Mouse (Mus musculus) liver, embryonic 16.5 days (tissue): ENCODE data around the gene Ptprn2. TPM values are rescaled to one million over a fixed set of nuclear protein-coding genes. Genes with fewer than 3 reads are reported as not detected.
"Not testable (repeated sequence)": the region's sequence is repeated elsewhere in the genome, so short reads cannot be mapped to it uniquely, and the experiment has no call there.

Experiments used
- ATAC-seq: fragments of 200-750 bp; cut with Nextera tagmentation; 2 replicates; pipeline ENCODE4 v1.8.0; 2017; ENCODE audit warnings: low read depth, mild to moderate bottlenecking, moderate number of reproducible peaks, moderate library complexity
- H3K27ac ChIP-seq: fragments of 300-500 bp; sonication (generic); 2 replicates; pipeline ENCODE4 v1.5.1; 2014; ENCODE audit warnings: mild to moderate bottlenecking, low read length
- H3K27me3 ChIP-seq: fragments of 300-500 bp; sonication (generic); 2 replicates; pipeline ENCODE4 v1.6.1; 2014; ENCODE audit warnings: low read depth, low read length, mixed read lengths; ENCODE audit not compliant: control insufficient read depth, insufficient read depth
- H3K36me3 ChIP-seq: fragments of 300-500 bp; sonication (generic); 2 replicates; pipeline ENCODE4 v1.6.1; 2014; ENCODE audit warnings: mild to moderate bottlenecking; ENCODE audit not compliant: control insufficient read depth, insufficient read depth
- H3K4me1 ChIP-seq: fragments of 300-500 bp; sonication (generic); 2 replicates; pipeline ENCODE4 v1.6.1; 2014; ENCODE audit warnings: low read depth, low read length, mixed read lengths; ENCODE audit not compliant: control insufficient read depth
- H3K4me2 ChIP-seq: fragments of 300-500 bp; sonication (generic); 2 replicates; pipeline ENCODE4 v1.6.1; 2014; ENCODE audit warnings: low read depth, low read length, mixed read lengths
- H3K4me3 ChIP-seq: fragments of 300-500 bp; sonication (generic); 2 replicates; pipeline ENCODE4 v1.5.1; 2014; ENCODE audit warnings: low read depth, mild to moderate bottlenecking, low read length
- H3K9ac ChIP-seq: fragments of 300-500 bp; sonication (generic); 2 replicates; pipeline ENCODE4 v1.6.1; 2014; ENCODE audit warnings: low read depth, low read length
- H3K9me3 ChIP-seq: fragments of 300-500 bp; sonication (generic); replicated peaks from 2 replicates; pipeline ENCODE4 v1.6.1; 2016; ENCODE audit warnings: low read length; ENCODE audit not compliant: control insufficient read depth
- WGBS: fragments of 180-500 bp; shearing (Covaris S2); extraction: QIAGEN DNeasy Blood & Tissue Kit; methylation state at CpG from one replicate; pipeline ENCODE4 v1.1.7; 2014; ENCODE audit not compliant: insufficient replicate concordance; 5-methylcytosine and 5-hydroxymethylcytosine counted together
- polyA plus RNA-seq: library from polyadenylated mRNA; unstranded; fragments of >200 nt; fragmentation: Nextera tagmentation; extraction: Ambion mirVana; gene quantifications from 2 replicates; pipeline ENCODE4 v1.2.1, GENCODE M21; 2015

The Ptprn2 gene
- polyA plus RNA-seq, 1 experiment from 2014 or later = 0.07 TPM

- ATAC-seq = no peak
- WGBS = 56% methylated on average over 5 of the region's 5 CpGs
These were observed 88.6 kb downstream of the Ptprn2 start for GRCm38 (mm10) chr12:116574102-116574501.

DNA sequence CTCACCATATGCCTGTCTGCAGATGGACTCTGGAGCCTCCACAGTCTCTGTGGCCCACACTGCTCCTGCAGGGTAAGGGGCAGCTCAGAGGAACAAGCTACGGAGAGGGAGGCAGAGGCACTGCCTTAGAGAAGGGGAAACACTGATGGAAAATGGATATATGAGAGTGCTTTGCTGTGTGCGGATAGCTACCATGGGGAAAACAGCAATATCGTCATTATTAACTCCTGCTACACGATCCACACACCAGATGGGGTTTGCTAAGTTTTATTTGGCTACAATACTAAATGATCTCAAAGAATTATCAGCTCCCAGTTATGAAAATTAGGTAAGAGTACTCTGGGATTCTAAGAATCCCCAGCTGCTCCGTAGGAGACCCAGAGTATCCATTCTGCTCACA is 89.2 kb downstream of the Ptprn2 start:
- Histone ChIP-seq H3K27me3 (no peaks in the 10 kb centered on the region), H3K9me3 (no peaks in the 10 kb centered on the region), H3K4me2 (no peak overlapping the region), H3K4me3 (no peak overlapping the region), H3K9ac (no peak overlapping the region), H3K27ac (no peak overlapping the region), H3K36me3 (no peaks in the 10 kb centered on the region), H3K4me1 (no peaks in the 10 kb centered on the region)
- no peak for ATAC-seq
- WGBS = 58% methylated on average over 5 of the region's 5 CpGs

More at GRCm38 (mm10) chr12:116574102-116574501, 88.6 kb downstream of the Ptprn2 start:
- H3K9me3 ChIP-seq = no peaks in the 10 kb centered on the region
- no peak overlapping the region for H3K4me3 ChIP-seq
- no peaks in the 10 kb centered on the region for H3K36me3 ChIP-seq
- no peak overlapping the region for H3K9ac ChIP-seq
- H3K4me1 ChIP-seq = no peaks in the 10 kb centered on the region
- H3K27me3 ChIP-seq = no peaks in the 10 kb centered on the region
- H3K4me2 ChIP-seq = no peak overlapping the region
- no peak overlapping the region for H3K27ac ChIP-seq

DNA sequence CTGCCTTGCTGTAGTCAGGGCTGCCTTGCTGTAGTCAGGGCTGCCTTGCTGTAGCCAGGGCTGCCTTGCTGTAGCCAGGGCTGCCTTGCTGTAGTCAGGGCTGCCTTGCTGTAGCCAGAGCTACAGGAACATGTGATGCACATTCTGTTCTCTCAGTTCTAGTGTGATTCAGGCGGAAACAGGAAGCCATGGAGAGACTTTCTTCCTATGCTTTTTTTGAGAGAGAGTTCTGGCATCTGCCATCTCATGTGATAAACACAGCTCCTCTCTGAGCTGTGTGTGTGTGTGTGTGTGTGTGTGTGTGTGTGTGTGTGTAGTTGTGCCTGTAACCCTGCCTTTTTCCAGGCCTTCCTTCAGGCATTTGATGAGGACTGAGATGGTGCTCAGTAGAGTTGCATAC is 92.4 kb downstream of the Ptprn2 start:
- H3K4me2 ChIP-seq, H3K4me1 ChIP-seq, ATAC-seq, H3K36me3 ChIP-seq, H3K9me3 ChIP-seq, H3K9ac ChIP-seq, H3K4me3 ChIP-seq, H3K27ac ChIP-seq, H3K27me3 ChIP-seq: not testable (repeated sequence)
- WGBS = 21% methylated on average over 1 of the region's 1 CpGs

GRCm38 (mm10) chr12:116580827-116581544 is 95.5 kb downstream of the Ptprn2 start:
- H3K4me1 ChIP-seq = no peaks in the 10 kb centered on the region
- no peak overlapping the region for H3K4me2 ChIP-seq
- H3K27ac ChIP-seq = no peak overlapping the region
- 53% methylated on average over 8 of the region's 8 CpGs for WGBS
- no peaks in the 10 kb centered on the region for H3K36me3 ChIP-seq
- H3K9me3 ChIP-seq = no peaks in the 10 kb centered on the region
- no peak overlapping the region for H3K9ac ChIP-seq
- ATAC-seq = no peak
- no peaks in the 10 kb centered on the region for H3K27me3 ChIP-seq
- H3K4me3 ChIP-seq = no peak overlapping the region

- H3K36me3 ChIP-seq = no peaks in the 10 kb centered on the region
- H3K27ac ChIP-seq = no peak overlapping the region
- no peaks in the 10 kb centered on the region for H3K9me3 ChIP-seq
- no peaks in the 10 kb centered on the region for H3K4me1 ChIP-seq
- H3K9ac ChIP-seq = no peak overlapping the region
- no peak overlapping the region for H3K4me2 ChIP-seq
- H3K4me3 ChIP-seq = no peak overlapping the region
- ATAC-seq = no peak
- H3K27me3 ChIP-seq = no peaks in the 10 kb centered on the region
These were observed 96.3 kb downstream of the Ptprn2 start for GRCm38 (mm10) chr12:116581864-116582263.

DNA sequence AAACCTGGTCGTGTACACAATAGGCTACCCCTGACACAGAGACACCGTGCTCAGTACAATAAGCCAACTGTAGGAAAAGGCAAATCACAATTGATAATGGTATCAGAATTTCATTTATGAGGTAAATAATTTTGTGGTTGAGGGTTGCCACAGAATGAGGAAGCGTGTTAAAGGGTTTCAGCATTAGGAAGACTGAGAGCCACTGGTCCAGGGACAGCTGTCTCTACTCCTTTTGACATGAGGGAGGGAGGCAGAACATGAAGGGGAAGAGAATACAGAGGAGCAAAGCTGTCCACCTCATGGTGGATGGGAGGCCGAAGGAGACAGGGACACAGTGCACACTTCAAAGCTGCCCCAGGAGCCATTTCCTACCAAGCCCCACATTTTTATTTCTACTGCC is 97.3 kb downstream of the Ptprn2 start:
- Histone ChIP-seq H3K27me3 (no peaks in the 10 kb centered on the region), H3K4me3 (no peak overlapping the region), H3K9me3 (no peaks in the 10 kb centered on the region), H3K36me3 (no peaks in the 10 kb centered on the region), H3K4me1 (no peaks in the 10 kb centered on the region), H3K4me2 (no peak overlapping the region), H3K27ac (no peak overlapping the region), H3K9ac (no peak overlapping the region)
- WGBS = 40% methylated on average over 4 of the region's 4 CpGs
- ATAC-seq = no peak

DNA sequence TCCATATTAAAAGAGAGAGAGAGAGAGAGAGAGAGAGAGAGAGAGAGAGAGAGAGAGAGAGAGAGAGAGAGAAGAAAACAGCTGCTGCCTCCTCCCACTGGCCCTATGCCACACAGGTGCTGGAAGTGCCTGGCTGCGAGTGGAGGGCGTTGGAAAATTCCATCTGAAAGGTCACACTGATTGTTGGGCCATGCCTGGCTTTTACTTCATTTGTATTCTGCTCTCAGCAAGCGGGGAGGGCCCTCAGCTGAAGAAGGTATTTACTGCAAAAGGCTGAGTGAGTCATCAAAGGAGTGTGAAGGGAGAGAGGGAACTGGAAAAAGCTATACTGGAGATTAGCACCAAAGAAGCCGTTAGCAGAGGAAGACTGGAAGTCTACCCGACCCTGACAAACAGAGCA is 99.5 kb downstream of the Ptprn2 start:
- Histone ChIP-seq H3K27ac (no peak overlapping the region), H3K9ac (no peak overlapping the region), H3K27me3 (no peaks in the 10 kb centered on the region), H3K36me3 (no peaks in the 10 kb centered on the region), H3K4me2 (no peak overlapping the region), H3K4me1 (no peaks in the 10 kb centered on the region), H3K4me3 (no peak overlapping the region), H3K9me3 (no peaks in the 10 kb centered on the region)
- no peak for ATAC-seq
- WGBS = 22% methylated on average over 5 of the region's 5 CpGs

GRCm38 (mm10) chr12:116586167-116586566 is 100.6 kb downstream of the Ptprn2 start:
- Histone ChIP-seq H3K4me3 (no peak overlapping the region), H3K27me3 (no peaks in the 10 kb centered on the region), H3K9ac (no peak overlapping the region), H3K9me3 (no peaks in the 10 kb centered on the region), H3K4me2 (no peak overlapping the region), H3K36me3 (no peaks in the 10 kb centered on the region), H3K4me1 (no peaks in the 10 kb centered on the region), H3K27ac (no peak overlapping the region)
- 58% methylated on average over 2 of the region's 2 CpGs for WGBS
- ATAC-seq = no peak

DNA sequence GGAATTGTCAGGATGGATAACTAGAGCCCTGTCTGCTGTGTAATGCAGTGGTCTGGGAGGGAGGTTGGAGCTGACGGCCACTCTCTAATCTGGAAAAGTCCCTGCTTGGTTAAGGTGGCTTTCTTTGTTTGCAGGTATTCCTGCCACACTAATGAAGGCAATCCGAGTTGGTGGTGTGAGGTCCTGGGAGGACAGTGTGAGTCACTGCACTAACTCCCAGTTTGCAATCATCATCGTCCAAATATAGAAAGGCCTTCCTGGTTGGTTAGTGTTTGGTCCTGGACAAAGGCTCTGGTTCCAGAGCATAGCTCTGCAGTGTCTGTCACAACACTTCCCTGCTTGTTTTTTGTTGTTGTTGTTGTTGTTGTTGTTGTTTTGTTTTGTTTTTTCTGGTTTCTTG is 102.0 kb downstream of the Ptprn2 start:
- Histone ChIP-seq H3K9ac (no peak overlapping the region), H3K4me1 (no peaks in the 10 kb centered on the region), H3K27me3 (no peaks in the 10 kb centered on the region), H3K4me2 (no peak overlapping the region), H3K9me3 (no peaks in the 10 kb centered on the region), H3K27ac (no peak overlapping the region), H3K36me3 (no peaks in the 10 kb centered on the region), H3K4me3 (no peak overlapping the region)
- 42% methylated on average over 3 of the region's 3 CpGs for WGBS
- ATAC-seq = no peak
